Mouse (Mus musculus): Measurements from ENCODE around the gene Olfr1008.
"Not testable (repeated sequence)": the region's sequence is repeated elsewhere in the genome, so short reads cannot be mapped to it uniquely, and the experiment has no call there.

GRCm38 (mm10) chr2:85664355-85664754, 24.9 kb upstream of the Olfr1008 start, which contains the start of gene Olfr154:
- TF ChIP-seq CTCF (IDR thresholded peaks at IDR 0.05; ENCODE audit: low read depth); EP300 (optimal IDR thresholded peaks at IDR 0.05): not testable (repeated sequence)

Measured in stomach, postnatal 0 days (tissue).